In the genomic region with DNA sequence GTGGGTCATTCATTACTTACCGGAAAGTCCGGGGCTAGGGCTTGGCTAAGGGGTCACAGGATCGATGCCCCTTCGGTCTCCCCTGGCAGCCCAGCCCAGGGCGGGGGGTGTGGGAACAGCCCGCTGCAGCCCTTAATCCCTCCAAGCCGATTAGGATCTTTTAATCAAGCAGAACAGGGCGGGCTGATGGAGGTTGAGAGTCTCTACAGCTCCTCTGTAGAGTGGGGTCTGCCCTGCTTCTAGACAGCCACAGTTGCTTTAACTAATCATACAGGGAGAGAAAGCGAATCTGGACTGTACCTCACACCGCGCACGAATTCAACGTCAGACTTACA, we compare ENCODE assay signal across 8 mouse cellular contexts. TPM values are rescaled to one million over a fixed set of nuclear protein-coding genes. Genes with fewer than 3 reads are reported as not detected.
DNase-seq lines count a peak whose midpoint lies in the region; ATAC-seq and TF ChIP-seq lines count a peak whose summit lies in the region.

A gene (minus strand): TSS at position 111 of the 335 bp plus-strand sequence.

- peak within 1 kb of the TSS; percentile 41 for H3K9ac ChIP-seq in embryonic facial prominence, embryonic 15.5 days
- peak within 1 kb of the TSS; percentile 40 for H3K9ac ChIP-seq in intestine, postnatal 0 days (ENCODE audit: low read depth, low read length)
- peak within 1 kb of the TSS; percentile 55 for H3K9ac ChIP-seq in neural tube, embryonic 15.5 days (replicated peaks)

- DNase-seq in layer of hippocampus, adult 2 months (ENCODE audit: low spot score in 2 of 2): no peak
- DNase-seq in layer of hippocampus, adult 9-10 months (ENCODE audit: low spot score): no peak
- no peak for DNase-seq in frontal cortex, postnatal 14 days (ENCODE audit: low spot score in 2 of 2)
- DNase-seq in urinary bladder, postnatal 4 days (ENCODE audit: low spot score in 2 of 2): no peak
- DNase-seq in layer of hippocampus, adult 18-20 months (ENCODE audit: low spot score in 2 of 2): no peak

- H3K9me3 ChIP-seq in embryonic facial prominence, embryonic 15.5 days (replicated peaks): no peaks in the 10 kb centered on the region
- H3K9me3 ChIP-seq in intestine, postnatal 0 days (ENCODE audit: control insufficient read depth): no peaks in the 10 kb centered on the region
- H3K9me3 ChIP-seq in neural tube, embryonic 15.5 days (replicated peaks): no peaks in the 10 kb centered on the region

- peak within 1 kb of the TSS; percentile 72 for H3K4me2 ChIP-seq in embryonic facial prominence, embryonic 15.5 days (replicated peaks)
- H3K4me2 ChIP-seq in intestine, postnatal 0 days (replicated peaks; ENCODE audit: low read depth): peak within 1 kb of the TSS; percentile 79
- H3K4me2 ChIP-seq in neural tube, embryonic 15.5 days: peak within 1 kb of the TSS; percentile 82

- H3K36me3 ChIP-seq in embryonic facial prominence, embryonic 15.5 days: no peaks in the 10 kb centered on the region
- H3K36me3 ChIP-seq in intestine, postnatal 0 days (ENCODE audit: control insufficient read depth, insufficient read depth): no peaks in the 10 kb centered on the region
- H3K36me3 ChIP-seq in neural tube, embryonic 15.5 days: no peaks in the 10 kb centered on the region

- peaks cover 22% of the 10 kb centered on the region for H3K4me1 ChIP-seq in embryonic facial prominence, embryonic 15.5 days
- H3K4me1 ChIP-seq in intestine, postnatal 0 days (replicated peaks; ENCODE audit: control insufficient read depth, insufficient read depth, low read length): no peaks in the 10 kb centered on the region
- peaks cover 21% of the 10 kb centered on the region for H3K4me1 ChIP-seq in neural tube, embryonic 15.5 days

- no peak for ATAC-seq in embryonic facial prominence, embryonic 15.5 days (ENCODE audit: insufficient number of reproducible peaks, low FRiP score, low TSS enrichment, low read depth)
- ATAC-seq in intestine, postnatal 0 days: no peak
- no peak for ATAC-seq in neural tube, embryonic 15.5 days (ENCODE audit: low FRiP score)

- peak within 1 kb of the TSS; percentile 64 for H3K4me3 ChIP-seq in layer of hippocampus, adult 2 months
- H3K4me3 ChIP-seq in embryonic facial prominence, embryonic 15.5 days (replicated peaks): peak within 1 kb of the TSS; percentile 46
- H3K4me3 ChIP-seq in intestine, postnatal 0 days (ENCODE audit: low read depth, low read length): peak within 1 kb of the TSS; percentile 39
- peak within 1 kb of the TSS; percentile 48 for H3K4me3 ChIP-seq in neural tube, embryonic 15.5 days (replicated peaks)

- TF ChIP-seq CTCF in layer of hippocampus, adult 2 months (conservative IDR thresholded peaks at IDR 0.05): no peak
- no peak for TF ChIP-seq CTCF in intestine, postnatal 0 days (IDR thresholded peaks at IDR 0.05; ENCODE audit: low read depth)

- 20% methylated on average over 13 of the region's 13 CpGs for WGBS in embryonic facial prominence, embryonic 15.5 days
- WGBS in intestine, postnatal 0 days: 21% methylated on average over 13 of the region's 13 CpGs
- 27% methylated on average over 13 of the region's 13 CpGs for WGBS in neural tube, embryonic 15.5 days

- peak within 1 kb of the TSS; percentile 90 for H3K27ac ChIP-seq in layer of hippocampus, adult 2 months
- peak within 1 kb of the TSS; percentile 80 for H3K27ac ChIP-seq in embryonic facial prominence, embryonic 15.5 days (replicated peaks)
- H3K27ac ChIP-seq in intestine, postnatal 0 days (ENCODE audit: low read depth, low read length): no peak within 1 kb of the TSS
- H3K27ac ChIP-seq in neural tube, embryonic 15.5 days (replicated peaks): peak within 1 kb of the TSS; percentile 85

- peaks cover 28% of the 10 kb centered on the region for H3K27me3 ChIP-seq in embryonic facial prominence, embryonic 15.5 days
- peaks cover 35% of the 10 kb centered on the region for H3K27me3 ChIP-seq in intestine, postnatal 0 days (replicated peaks; ENCODE audit: control insufficient read depth, insufficient read depth, low read length)
- H3K27me3 ChIP-seq in neural tube, embryonic 15.5 days (replicated peaks): peaks cover 32% of the 10 kb centered on the region

RNA-seq across cellular contexts. Expression of the gene that starts here (rescaled TPM):
- total RNA-seq in layer of hippocampus, adult 2 months (2021): 1 to 10 TPM; 2.1 to 2.3 TPM
- polyA plus RNA-seq in embryonic facial prominence, embryonic 15.5 days (2015; fragmentation: Nextera tagmentation; extraction: Ambion mirVana): 0.41 and 0.53 TPM in 2 replicates
- polyA plus RNA-seq in intestine, postnatal 0 days (2015; fragmentation: Nextera tagmentation; extraction: Ambion mirVana): 0.03 TPM in 1 of 2 replicates, not detected in the other
- 0.38 and 0.46 TPM in 2 replicates for polyA plus RNA-seq in neural tube, embryonic 15.5 days (2015; fragmentation: Nextera tagmentation; extraction: Ambion mirVana)
- total RNA-seq in layer of hippocampus, adult 18-20 months (2021): 1 to 10 TPM; 1.5 to 1.6 TPM
